Mouse (Mus musculus): ENCODE data around the gene Gbp8.
"Not testable (repeated sequence)": the region's sequence is repeated elsewhere in the genome, so short reads cannot be mapped to it uniquely, and the experiment has no call there.

DNA sequence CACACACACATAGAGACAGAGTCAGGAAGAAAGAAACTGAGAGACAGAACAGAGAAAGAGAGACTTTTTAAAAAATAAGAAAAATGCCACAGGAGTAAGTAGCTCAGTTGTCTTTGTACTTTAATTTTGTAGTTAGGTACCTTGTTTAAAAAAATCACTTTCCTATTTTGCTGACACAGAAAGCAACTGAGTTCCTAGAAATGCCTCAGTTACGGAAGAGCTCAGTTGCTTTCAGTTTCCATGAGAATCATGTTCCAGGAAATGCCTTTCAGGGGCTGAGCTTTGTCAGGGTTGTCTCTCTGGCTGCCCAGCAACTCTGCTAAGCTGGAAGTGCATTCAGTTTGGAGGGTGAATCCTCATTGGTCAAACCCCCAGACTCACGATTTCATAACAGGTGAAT lies 76.9 kb downstream of the Gbp8 start:
- not testable (repeated sequence) for TF ChIP-seq CTCF (IDR thresholded peaks at IDR 0.05; ENCODE audit: borderline replicate concordance, insufficient read depth, low read length); POLR2A (IDR thresholded peaks at IDR 0.05; ENCODE audit: low read depth, low read length)
